ENCODE assay signal across 11 mouse cellular contexts in genomic region chr8:122585411-122585891, GRCm38 (mm10). TPM values are rescaled to one million over a fixed set of nuclear protein-coding genes. Genes with fewer than 3 reads are reported as not detected.
DNase-seq lines count a peak whose midpoint lies in the region; ATAC-seq and TF ChIP-seq lines count a peak whose summit lies in the region.
"Had no signal": no experiment of that assay in that cellular context is flagged by ENCODE, and none has a peak within 500 bp of the region (broad histone marks: within the 10 kb centered on the region; RNA-seq: fewer than 3 reads in every experiment).

No protein-coding gene starts in this region.

- in situ Hi-C loops in Patski (cut with MboI; ENCODE audit: low pct_unique_long_range_greater_than_20kb), result no loop called here

- peak; percentile 57 for DNase-seq in kidney, adult 2 months
- no peak for DNase-seq in kidney, postnatal 14 days
- no peak for DNase-seq in Patski (ENCODE audit: low read depth, low spot score)
- no peak for DNase-seq in limb, embryonic 10.5 days (ENCODE audit: low spot score)
- no peak for DNase-seq in T-cell, adult 2 months (ENCODE audit: low spot score)
- DNase-seq in right cerebral cortex, postnatal 25 days, result no peak
- DNase-seq: cerebellum, postnatal 14 days had no signal

- no peak for TF ChIP-seq POLR2A in kidney, adult 2 months (IDR thresholded peaks at IDR 0.05; ENCODE audit: low read depth, low read length)

- CTCF ChIA-PET in Patski (lab: Charles Lee), result interaction anchor here (0.9 to 1.5 kb wide), 2 partner anchors 15 to 22 kb away, joined by 3 to 7 read pairs; no protein-coding TSS in a partner anchor

- peak overlapping the region; percentile 58; the same call in 1 of the 2 replicates for H3K27ac ChIP-seq in kidney, adult 2 months (ENCODE audit: insufficient read depth, low read depth, low read length)
- peak overlapping the region; percentile 48 for H3K27ac ChIP-seq in limb, embryonic 10.5 days
- peak overlapping the region; percentile 44; the same call in 1 of the 2 replicates for H3K27ac ChIP-seq in stomach, embryonic 15.5 days
- H3K27ac ChIP-seq: heart, embryonic 15.5 days; left cerebral cortex, adult 2 months had no signal

- H3K9me3 ChIP-seq in limb, embryonic 10.5 days (replicated peaks), result no peaks in the 10 kb centered on the region
- no peaks in the 10 kb centered on the region for H3K9me3 ChIP-seq in stomach, embryonic 15.5 days
- H3K9me3 ChIP-seq: heart, embryonic 15.5 days had no signal

- no peaks in the 10 kb centered on the region for H3K27me3 ChIP-seq in kidney, adult 2 months (replicated peaks; ENCODE audit: control insufficient read depth, insufficient read depth, low read length)
- no peaks in the 10 kb centered on the region for H3K27me3 ChIP-seq in Patski
- H3K27me3 ChIP-seq in limb, embryonic 10.5 days (ENCODE audit: low read depth, poor library complexity, severe bottlenecking), result no peaks in the 10 kb centered on the region
- no peaks in the 10 kb centered on the region for H3K27me3 ChIP-seq in stomach, embryonic 15.5 days (replicated peaks)
- H3K27me3 ChIP-seq: heart, embryonic 15.5 days had no signal

- WGBS in kidney, adult 2 months, result 44% methylated on average over 14 of the region's 14 CpGs
- WGBS in limb, embryonic 10.5 days, result 64% methylated on average over 14 of the region's 14 CpGs
- WGBS in stomach, embryonic 15.5 days, result 33% methylated on average over 14 of the region's 14 CpGs

- H3K4me2 ChIP-seq in stomach, embryonic 15.5 days, result no peak overlapping the region
- H3K4me2 ChIP-seq: heart, embryonic 15.5 days had no signal

- no peak overlapping the region for H3K9ac ChIP-seq in stomach, embryonic 15.5 days
- H3K9ac ChIP-seq: heart, embryonic 15.5 days had no signal

- TF ChIP-seq CTCF in kidney, adult 2 months (conservative IDR thresholded peaks at IDR 0.05; ENCODE audit: insufficient read depth, insufficient read length, low read depth, low read length), result no peak
- no peak for TF ChIP-seq CTCF in Patski (IDR thresholded peaks at IDR 0.05)

- ATAC-seq in Patski, result peak; percentile 24
- no peak for ATAC-seq in stomach, embryonic 15.5 days (ENCODE audit: insufficient read depth, low FRiP score, low read depth)
- ATAC-seq: inflammation-experienced regulatory T-cells, adult 6 months had no signal

- H3K4me3 ChIP-seq in kidney, adult 2 months (ENCODE audit: insufficient read depth, low read depth, low read length), result no peak overlapping the region
- H3K4me3 ChIP-seq in limb, embryonic 10.5 days, result no peak overlapping the region
- H3K4me3 ChIP-seq in stomach, embryonic 15.5 days (replicated peaks), result no peak overlapping the region
- H3K4me3 ChIP-seq: heart, embryonic 15.5 days; left cerebral cortex, adult 2 months had no signal

- POLR2A ChIA-PET in Patski (lab: Charles Lee), result no interaction called here

- no peaks in the 10 kb centered on the region for H3K36me3 ChIP-seq in kidney, adult 2 months (ENCODE audit: control insufficient read depth, insufficient read depth, low read length)
- no peaks in the 10 kb centered on the region for H3K36me3 ChIP-seq in limb, embryonic 10.5 days
- H3K36me3 ChIP-seq in stomach, embryonic 15.5 days, result no peaks in the 10 kb centered on the region
- H3K36me3 ChIP-seq: heart, embryonic 15.5 days had no signal

- peaks cover 19% of the 10 kb centered on the region for H3K4me1 ChIP-seq in kidney, adult 2 months (ENCODE audit: control insufficient read depth, insufficient read depth, low read length)
- peaks cover 51% of the 10 kb centered on the region for H3K4me1 ChIP-seq in limb, embryonic 10.5 days
- peaks cover 12% of the 10 kb centered on the region for H3K4me1 ChIP-seq in stomach, embryonic 15.5 days
- H3K4me1 ChIP-seq: heart, embryonic 15.5 days had no signal

RNA-seq across cellular contexts. Expression of gene Aprt, which starts 8.7 kb away (rescaled TPM):
- polyA plus RNA-seq in kidney, adult 2 months (2012; rRNA removed), result 177 and 190 TPM in 2 replicates
- 224 TPM for polyA plus RNA-seq in Patski (2021)
- 285 and 308 TPM in 2 replicates for polyA plus RNA-seq in limb, embryonic 10.5 days (2016; fragmentation: Nextera tagmentation; extraction: Ambion mirVana)
- polyA plus RNA-seq in stomach, embryonic 15.5 days (2015; fragmentation: Nextera tagmentation; extraction: Ambion mirVana), result 354 and 399 TPM in 2 replicates

RNA-seq across cellular contexts. Expression of gene Cdt1, which starts 17.6 kb away (rescaled TPM):
- polyA plus RNA-seq in kidney, adult 2 months (2012; rRNA removed), result 7.1 and 8.6 TPM in 2 replicates
- polyA plus RNA-seq in Patski (2021), result 24.2 TPM
- polyA plus RNA-seq in limb, embryonic 10.5 days (2016; fragmentation: Nextera tagmentation; extraction: Ambion mirVana), result 68.9 and 75.6 TPM in 2 replicates
- polyA plus RNA-seq in stomach, embryonic 15.5 days (2015; fragmentation: Nextera tagmentation; extraction: Ambion mirVana), result 34.9 and 37.0 TPM in 2 replicates

RNA-seq across cellular contexts. Expression of gene Galns, which starts 25.8 kb away (rescaled TPM):
- 36.2 and 44.5 TPM in 2 replicates for polyA plus RNA-seq in kidney, adult 2 months (2012; rRNA removed)
- polyA plus RNA-seq in Patski (2021), result 60.3 TPM
- polyA plus RNA-seq in limb, embryonic 10.5 days (2016; fragmentation: Nextera tagmentation; extraction: Ambion mirVana), result 4.0 and 5.7 TPM in 2 replicates
- 11.9 and 13.1 TPM in 2 replicates for polyA plus RNA-seq in stomach, embryonic 15.5 days (2015; fragmentation: Nextera tagmentation; extraction: Ambion mirVana)

RNA-seq across cellular contexts. Expression of gene Trappc2l, which starts 26.0 kb away (rescaled TPM):
- 258 and 302 TPM in 2 replicates for polyA plus RNA-seq in kidney, adult 2 months (2012; rRNA removed)
- polyA plus RNA-seq in Patski (2021), result 99.5 TPM
- polyA plus RNA-seq in limb, embryonic 10.5 days (2016; fragmentation: Nextera tagmentation; extraction: Ambion mirVana), result 49.4 and 51.5 TPM in 2 replicates
- 49.7 and 61.8 TPM in 2 replicates for polyA plus RNA-seq in stomach, embryonic 15.5 days (2015; fragmentation: Nextera tagmentation; extraction: Ambion mirVana)

RNA-seq across cellular contexts. Expression of gene Piezo1, which starts 34.3 kb away (rescaled TPM):
- polyA plus RNA-seq in kidney, adult 2 months (2012; rRNA removed), result 102 and 121 TPM in 2 replicates
- 253 TPM for polyA plus RNA-seq in Patski (2021)
- 10.7 and 11.8 TPM in 2 replicates for polyA plus RNA-seq in limb, embryonic 10.5 days (2016; fragmentation: Nextera tagmentation; extraction: Ambion mirVana)
- polyA plus RNA-seq in stomach, embryonic 15.5 days (2015; fragmentation: Nextera tagmentation; extraction: Ambion mirVana), result 12.8 and 16.3 TPM in 2 replicates
